Mouse (Mus musculus) midbrain, embryonic 11.5 days (tissue): ENCODE results near the gene Cnpy1. TPM values are rescaled to one million over a fixed set of nuclear protein-coding genes. Genes with fewer than 3 reads are reported as not detected.

ENCODE experiments used
- ATAC-seq: fragments of 200-750 bp; cut with Nextera tagmentation; 2 replicates; pipeline ENCODE4 v1.8.0; 2017; ENCODE audit warnings: moderate TSS enrichment, moderate library complexity; ENCODE audit not compliant: low FRiP score
- DNase-seq: peaks from one replicate; pipeline ENCODE4 v3.0.0; 2015; ENCODE audit warnings: low spot score; ENCODE audit errors: missing footprints
- H3K27ac ChIP-seq: fragments of 300-500 bp; sonication (generic); 2 replicates; pipeline ENCODE4 v1.5.1; 2014; ENCODE audit warnings: low read depth, low read length
- H3K27me3 ChIP-seq: fragments of 300-500 bp; sonication (generic); 2 replicates; pipeline ENCODE4 v1.6.1; 2014; ENCODE audit warnings: mild to moderate bottlenecking, low read length, moderate library complexity, mixed read lengths; ENCODE audit not compliant: control insufficient read depth, insufficient read depth
- H3K36me3 ChIP-seq: fragments of 300-500 bp; sonication (generic); 2 replicates; pipeline ENCODE4 v1.6.1; 2014; ENCODE audit warnings: mild to moderate bottlenecking, low read length, moderate library complexity, mixed read lengths; ENCODE audit not compliant: control insufficient read depth, insufficient read depth
- H3K4me1 ChIP-seq: fragments of 300-500 bp; sonication (generic); 2 replicates; pipeline ENCODE4 v1.6.1; 2014; ENCODE audit warnings: low read length; ENCODE audit not compliant: control insufficient read depth, insufficient read depth
- H3K4me2 ChIP-seq: fragments of 300-500 bp; sonication (generic); 2 replicates; pipeline ENCODE4 v1.6.1; 2014; ENCODE audit warnings: mild to moderate bottlenecking, moderate library complexity
- H3K4me3 ChIP-seq: fragments of 300-500 bp; sonication (generic); 2 replicates; pipeline ENCODE4 v1.5.1; 2014; ENCODE audit warnings: low read depth, low read length
- H3K9ac ChIP-seq: fragments of 300-500 bp; sonication (generic); 2 replicates; pipeline ENCODE4 v1.6.1; 2014; ENCODE audit warnings: low read length
- H3K9me3 ChIP-seq: fragments of 300-500 bp; sonication (generic); 2 replicates; pipeline ENCODE4 v1.6.1; 2016; ENCODE audit warnings: low read length; ENCODE audit not compliant: control insufficient read depth
- WGBS: fragments of 180-500 bp; shearing (Covaris S2); extraction: QIAGEN DNeasy Blood & Tissue Kit; methylation state at CpG from one replicate; pipeline ENCODE4 v1.1.7; 2014; 5-methylcytosine and 5-hydroxymethylcytosine counted together
- polyA plus RNA-seq: library from polyadenylated mRNA; unstranded; fragments of >200 nt; fragmentation: Nextera tagmentation; extraction: Ambion mirVana; gene quantifications from 2 replicates; pipeline ENCODE4 v1.2.1, GENCODE M21; 2014

Cnpy1 gene
- polyA plus RNA-seq, 1 experiment from 2014 or later: 131 TPM

DNA sequence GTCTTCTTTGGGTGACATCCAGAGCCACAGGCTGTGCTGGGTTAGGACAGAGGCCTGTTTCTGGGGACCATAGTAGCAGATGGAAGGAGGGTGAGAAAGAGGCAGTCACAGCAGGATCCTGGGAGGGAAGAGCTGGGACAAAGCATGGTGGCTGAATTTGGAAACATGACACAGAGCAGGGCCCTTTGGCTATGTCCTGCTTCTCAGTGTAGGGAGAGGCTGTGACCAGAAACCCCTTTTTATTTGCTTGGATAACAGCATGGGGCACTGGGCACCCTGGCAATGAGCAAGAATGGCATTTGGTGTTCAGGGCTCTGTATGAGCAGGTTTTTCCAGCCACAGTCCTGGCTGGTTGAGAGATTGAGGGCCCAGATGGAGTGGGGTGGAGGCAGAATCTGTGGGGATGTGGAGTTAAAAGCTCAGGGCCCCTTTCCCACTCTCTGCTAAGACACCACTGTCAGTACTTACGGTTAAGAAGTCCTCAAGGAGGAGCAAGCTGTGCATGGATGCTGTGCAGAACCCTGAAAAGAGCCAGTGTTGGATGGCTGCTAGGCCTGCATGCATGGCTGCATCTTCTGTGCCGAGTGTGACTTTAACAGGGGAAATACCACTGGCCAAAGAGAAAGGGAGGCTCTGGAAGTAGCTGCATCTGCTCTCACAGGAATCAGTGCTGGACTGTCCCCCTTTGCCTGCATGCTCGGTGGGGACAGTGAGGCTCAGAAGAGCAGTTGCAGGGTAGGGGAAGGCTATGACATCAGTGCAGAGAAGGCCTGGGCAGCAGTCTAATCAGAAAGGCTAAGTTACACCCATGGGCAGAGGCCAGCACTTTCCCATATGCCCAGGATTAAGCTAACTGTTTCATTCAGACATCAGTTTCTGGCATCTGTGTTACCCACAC, 54.2 kb downstream of the Cnpy1 start:
- Histone ChIP-seq H3K36me3 (no peaks in the 10 kb centered on the region), H3K4me1 (peaks cover 20% of the 10 kb centered on the region), H3K27ac (peak overlapping the region; percentile 67), H3K4me3 (no peak overlapping the region), H3K4me2 (no peak overlapping the region; the same call in 1 of the 2 replicates), H3K9ac (peak overlapping the region; percentile 9; the same call in 1 of the 2 replicates), H3K9me3 (no peaks in the 10 kb centered on the region), H3K27me3 (no peaks in the 10 kb centered on the region)
- peak; percentile 52 for ATAC-seq
- WGBS: 10% methylated on average over 3 of the region's 3 CpGs
- peak; percentile 92 for DNase-seq

DNA sequence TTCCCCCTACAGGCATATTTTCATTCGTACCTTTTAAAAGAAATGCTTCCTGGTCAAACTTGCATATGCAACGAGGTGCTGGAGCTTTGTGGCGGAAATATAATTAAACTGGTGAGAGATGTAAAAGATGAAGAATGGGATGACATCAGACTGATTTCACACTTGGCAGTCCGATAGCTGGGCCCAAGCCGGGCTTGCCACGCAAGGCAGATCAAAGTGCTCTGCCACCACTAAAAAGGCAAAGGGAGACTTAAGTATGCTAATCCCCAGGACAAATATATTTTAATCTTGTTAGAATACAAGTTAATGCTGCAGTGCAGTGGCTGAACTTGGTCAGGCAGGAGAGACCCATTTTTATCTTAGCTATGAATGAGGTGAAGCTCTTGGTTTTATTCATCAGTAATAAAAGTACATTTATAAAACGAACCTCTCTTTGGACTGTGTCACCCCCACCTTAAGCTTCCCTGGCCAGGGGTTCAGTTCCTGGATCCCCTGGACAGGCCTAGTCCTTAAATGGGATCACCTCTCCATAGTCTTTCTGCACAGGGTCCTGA, 66.3 kb downstream of the Cnpy1 start:
- H3K27ac ChIP-seq: peak overlapping the region; percentile 26; the same call in 1 of the 2 replicates
- H3K4me3 ChIP-seq: no peak overlapping the region
- ATAC-seq (peak; percentile 47), DNase-seq (peak; percentile 91)
- no peak overlapping the region for H3K9ac ChIP-seq
- H3K27me3 ChIP-seq: peaks cover 51% of the 10 kb centered on the region
- 4% methylated on average over 7 of the region's 7 CpGs for WGBS
- H3K9me3 ChIP-seq: no peaks in the 10 kb centered on the region
- H3K36me3 ChIP-seq: no peaks in the 10 kb centered on the region
- H3K4me1 ChIP-seq: peaks cover 34% of the 10 kb centered on the region
- H3K4me2 ChIP-seq: peak overlapping the region; percentile 15; the same call in 1 of the 2 replicates

GRCm38 (mm10) chr5:28178322-28178721, 67.3 kb downstream of the Cnpy1 start:
- H3K9me3 ChIP-seq: no peaks in the 10 kb centered on the region
- peaks cover 38% of the 10 kb centered on the region for H3K4me1 ChIP-seq
- H3K36me3 ChIP-seq: no peaks in the 10 kb centered on the region
- DNase-seq (peak; percentile 90), ATAC-seq (no peak)
- peak overlapping the region; percentile 15 for H3K4me2 ChIP-seq
- H3K27ac ChIP-seq: no peak overlapping the region; the same call in 1 of the 2 replicates
- H3K9ac ChIP-seq: no peak overlapping the region
- H3K27me3 ChIP-seq: peaks cover 61% of the 10 kb centered on the region
- H3K4me3 ChIP-seq: no peak overlapping the region
- 16% methylated on average over 5 of the region's 5 CpGs for WGBS

DNA sequence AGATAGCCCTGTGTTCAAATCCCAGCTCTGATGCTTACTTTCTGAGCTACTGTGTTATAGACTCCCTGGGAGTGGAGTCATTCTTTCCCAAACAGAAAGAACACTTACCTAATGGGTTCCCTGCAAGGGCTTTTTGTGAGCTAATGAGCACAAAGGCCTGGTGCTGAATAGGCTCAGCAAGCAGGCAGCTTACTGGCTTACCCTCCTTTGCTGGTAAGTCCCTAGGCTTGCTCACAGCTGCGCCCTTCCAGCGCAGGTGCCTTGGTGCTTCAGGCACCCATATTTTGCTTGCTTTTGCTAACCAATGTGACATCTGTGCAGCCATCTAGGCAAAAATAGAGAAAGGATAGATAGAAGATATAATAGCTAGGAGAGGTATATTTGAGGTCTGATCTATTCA, 69.0 kb downstream of the Cnpy1 start:
- Histone ChIP-seq H3K9ac (no peak overlapping the region), H3K4me3 (no peak overlapping the region), H3K4me1 (peaks cover 41% of the 10 kb centered on the region), H3K4me2 (no peak overlapping the region), H3K9me3 (no peaks in the 10 kb centered on the region), H3K27ac (peak overlapping the region; percentile 92), H3K27me3 (peaks cover 70% of the 10 kb centered on the region), H3K36me3 (no peaks in the 10 kb centered on the region)
- DNase-seq (peak; percentile 92), ATAC-seq (peak; percentile 47)
- WGBS: 0% methylated on average over 2 of the region's 2 CpGs

- ATAC-seq: no peak
- DNase-seq: peak; percentile 92
- Histone ChIP-seq H3K9me3 (no peaks in the 10 kb centered on the region), H3K4me3 (peak overlapping the region; percentile 26; the same call in 1 of the 2 replicates), H3K4me2 (peak overlapping the region; percentile 49), H3K36me3 (no peaks in the 10 kb centered on the region), H3K9ac (peak overlapping the region; percentile 82), H3K27me3 (peaks cover 69% of the 10 kb centered on the region), H3K4me1 (peaks cover 44% of the 10 kb centered on the region), H3K27ac (peak overlapping the region; percentile 92)
- WGBS: 3% methylated on average over 4 of the region's 4 CpGs
These were observed 69.6 kb downstream of the Cnpy1 start for GRCm38 (mm10) chr5:28176023-28176422.

DNA sequence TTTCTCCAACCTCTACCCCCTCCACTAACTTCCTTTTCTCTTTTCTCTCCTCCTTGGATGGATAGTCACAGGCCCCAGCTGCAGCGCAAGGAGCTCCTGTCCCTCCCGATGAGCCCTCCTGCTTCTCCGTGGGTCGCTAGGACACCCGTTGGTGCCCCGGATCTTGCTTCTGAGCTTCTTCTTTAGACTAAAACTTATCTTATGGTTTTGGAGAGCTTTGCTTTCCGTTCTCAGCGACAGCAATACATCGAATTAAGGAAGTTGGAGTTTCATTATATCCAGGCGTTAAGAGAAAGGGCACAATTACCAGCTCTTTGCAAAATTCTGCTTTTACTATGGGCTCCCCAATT, 70.1 kb downstream of the Cnpy1 start:
- Histone ChIP-seq H3K27ac (peak overlapping the region; percentile 92), H3K4me1 (peaks cover 45% of the 10 kb centered on the region), H3K36me3 (no peaks in the 10 kb centered on the region), H3K27me3 (peaks cover 67% of the 10 kb centered on the region), H3K4me3 (peak overlapping the region; percentile 26), H3K9me3 (no peaks in the 10 kb centered on the region), H3K4me2 (peak overlapping the region; percentile 49), H3K9ac (peak overlapping the region; percentile 82)
- ATAC-seq: no peak; the same call in 1 of the 2 replicates
- WGBS: 3% methylated on average over 10 of the region's 10 CpGs
- DNase-seq: peak; percentile 95

- peak overlapping the region; percentile 26 for H3K4me3 ChIP-seq
- peak overlapping the region; percentile 82 for H3K9ac ChIP-seq
- H3K9me3 ChIP-seq: no peaks in the 10 kb centered on the region
- peak; percentile 49 for ATAC-seq
- no peaks in the 10 kb centered on the region for H3K36me3 ChIP-seq
- 0% methylated on average over 24 of the region's 24 CpGs for WGBS
- peaks cover 68% of the 10 kb centered on the region for H3K27me3 ChIP-seq
- H3K4me1 ChIP-seq: peaks cover 40% of the 10 kb centered on the region
- peak overlapping the region; percentile 92 for H3K27ac ChIP-seq
- H3K4me2 ChIP-seq: peak overlapping the region; percentile 49
- peak; percentile 97 for DNase-seq
These were observed 70.6 kb downstream of the Cnpy1 start for GRCm38 (mm10) chr5:28174876-28175569.

- peak overlapping the region; percentile 49 for H3K4me2 ChIP-seq
These were observed 71.5 kb downstream of the Cnpy1 start for GRCm38 (mm10) chr5:28174086-28174485.

More at GRCm38 (mm10) chr5:28174086-28174485, 71.5 kb downstream of the Cnpy1 start:
- Histone ChIP-seq H3K27ac (peak overlapping the region; percentile 92), H3K9ac (peak overlapping the region; percentile 82), H3K27me3 (peaks cover 77% of the 10 kb centered on the region), H3K4me3 (peak overlapping the region; percentile 21; the same call in 1 of the 2 replicates), H3K4me1 (peaks cover 31% of the 10 kb centered on the region), H3K9me3 (no peaks in the 10 kb centered on the region), H3K36me3 (no peaks in the 10 kb centered on the region)
- WGBS: 0% methylated on average over 7 of the region's 9 CpGs
- no peak for ATAC-seq
- DNase-seq: peak; percentile 94
